Mouse (Mus musculus): ENCODE data around the gene Col4a3bp. TPM values are rescaled to one million over a fixed set of nuclear protein-coding genes. Genes with fewer than 3 reads are reported as not detected.
"Not testable (repeated sequence)": the region's sequence is repeated elsewhere in the genome, so short reads cannot be mapped to it uniquely, and the experiment has no call there.

Gene Col4a3bp
- polyA plus RNA-seq, 1 experiment from 2014 or later, result 6.8 TPM

GRCm38 (mm10) chr13:96645822-96646221 is 103.4 kb downstream of the Col4a3bp start:
- no peaks in the 10 kb centered on the region for H3K9me3 ChIP-seq (ENCODE audit: control insufficient read depth)
- H3K4me1 ChIP-seq (replicated peaks; ENCODE audit: control insufficient read depth, insufficient read depth, low read length), result no peaks in the 10 kb centered on the region
- no peak overlapping the region for H3K27ac ChIP-seq (ENCODE audit: low read depth, low read length)
- TF ChIP-seq CTCF (IDR thresholded peaks at IDR 0.05; ENCODE audit: low read depth), result no peak
- H3K36me3 ChIP-seq (ENCODE audit: control insufficient read depth, insufficient read depth), result peaks cover 27% of the 10 kb centered on the region
- H3K9ac ChIP-seq (ENCODE audit: low read depth, low read length), result no peak overlapping the region
- 65% methylated on average over 5 of the region's 5 CpGs for WGBS
- no peak for ATAC-seq
- no peak overlapping the region for H3K4me3 ChIP-seq (ENCODE audit: low read depth, low read length)
- H3K27me3 ChIP-seq (replicated peaks; ENCODE audit: control insufficient read depth, insufficient read depth, low read length), result no peaks in the 10 kb centered on the region
- no peak overlapping the region for H3K4me2 ChIP-seq (replicated peaks; ENCODE audit: low read depth)

- Histone ChIP-seq H3K9ac (ENCODE audit: low read depth, low read length) (no peak overlapping the region), H3K4me3 (ENCODE audit: low read depth, low read length) (no peak overlapping the region), H3K4me2 (replicated peaks; ENCODE audit: low read depth) (no peak overlapping the region), H3K27me3 (replicated peaks; ENCODE audit: control insufficient read depth, insufficient read depth, low read length) (no peaks in the 10 kb centered on the region), H3K9me3 (ENCODE audit: control insufficient read depth) (no peaks in the 10 kb centered on the region), H3K27ac (ENCODE audit: low read depth, low read length) (no peak overlapping the region), H3K36me3 (ENCODE audit: control insufficient read depth, insufficient read depth) (peaks cover 89% of the 10 kb centered on the region), H3K4me1 (replicated peaks; ENCODE audit: control insufficient read depth, insufficient read depth, low read length) (no peaks in the 10 kb centered on the region)
- 81% methylated on average over 9 of the region's 9 CpGs for WGBS
- no peak for TF ChIP-seq CTCF (IDR thresholded peaks at IDR 0.05; ENCODE audit: low read depth)
- ATAC-seq, result no peak
Measured at GRCm38 (mm10) chr13:96653041-96653440, 110.6 kb downstream of the Col4a3bp start.

DNA sequence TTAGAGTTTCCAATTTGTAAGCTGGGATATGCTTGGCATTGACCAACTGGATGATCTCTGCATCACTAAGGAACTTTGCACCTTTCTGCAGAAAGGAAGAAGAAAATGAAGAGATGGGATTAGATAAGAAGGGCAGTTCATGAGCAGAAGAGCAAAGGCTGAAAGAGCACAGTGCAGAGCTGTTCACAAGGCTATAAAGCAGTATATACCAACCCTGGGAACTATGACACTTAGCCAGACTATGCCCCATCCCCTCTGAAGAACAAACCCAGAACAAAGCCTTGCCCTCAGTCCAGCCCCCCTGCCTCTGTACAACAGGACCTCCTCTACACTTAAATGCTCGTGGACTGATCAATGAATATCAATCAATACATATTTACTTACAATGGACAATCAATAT is 114.3 kb downstream of the Col4a3bp start:
- Histone ChIP-seq H3K36me3 (ENCODE audit: control insufficient read depth, insufficient read depth) (peaks cover 90% of the 10 kb centered on the region), H3K9me3 (ENCODE audit: control insufficient read depth) (no peaks in the 10 kb centered on the region), H3K4me1 (replicated peaks; ENCODE audit: control insufficient read depth, insufficient read depth, low read length) (no peaks in the 10 kb centered on the region), H3K4me2 (replicated peaks; ENCODE audit: low read depth) (no peak overlapping the region), H3K27me3 (replicated peaks; ENCODE audit: control insufficient read depth, insufficient read depth, low read length) (no peaks in the 10 kb centered on the region), H3K4me3 (ENCODE audit: low read depth, low read length) (no peak overlapping the region), H3K27ac (ENCODE audit: low read depth, low read length) (no peak overlapping the region), H3K9ac (ENCODE audit: low read depth, low read length) (no peak overlapping the region)
- 0 out of 2 replicates have a peak, but pooled peaks have one; percentile 58 for ATAC-seq
- WGBS, result 68% methylated on average over 1 of the region's 1 CpGs
- TF ChIP-seq CTCF (IDR thresholded peaks at IDR 0.05; ENCODE audit: low read depth), result no peak

- Histone ChIP-seq H3K4me2 (replicated peaks; ENCODE audit: low read depth) (no peak overlapping the region), H3K4me1 (replicated peaks; ENCODE audit: control insufficient read depth, insufficient read depth, low read length) (no peaks in the 10 kb centered on the region), H3K36me3 (ENCODE audit: control insufficient read depth, insufficient read depth) (peaks cover 90% of the 10 kb centered on the region), H3K27ac (ENCODE audit: low read depth, low read length) (no peak overlapping the region), H3K4me3 (ENCODE audit: low read depth, low read length) (no peak overlapping the region), H3K9me3 (ENCODE audit: control insufficient read depth) (no peaks in the 10 kb centered on the region), H3K9ac (ENCODE audit: low read depth, low read length) (no peak overlapping the region), H3K27me3 (replicated peaks; ENCODE audit: control insufficient read depth, insufficient read depth, low read length) (no peaks in the 10 kb centered on the region)
- 92% methylated on average over 7 of the region's 7 CpGs for WGBS
- no peak for ATAC-seq
- no peak for TF ChIP-seq CTCF (IDR thresholded peaks at IDR 0.05; ENCODE audit: low read depth)
Measured at GRCm38 (mm10) chr13:96658936-96659335, 116.5 kb downstream of the Col4a3bp start.

GRCm38 (mm10) chr13:96660095-96660860 is 117.9 kb downstream of the Col4a3bp start:
- H3K4me2 ChIP-seq (replicated peaks; ENCODE audit: low read depth), result no peak overlapping the region
- ATAC-seq, result no peak
- WGBS, result 67% methylated on average over 10 of the region's 10 CpGs
- H3K9ac ChIP-seq (ENCODE audit: low read depth, low read length), result no peak overlapping the region
- no peak overlapping the region for H3K4me3 ChIP-seq (ENCODE audit: low read depth, low read length)
- H3K27me3 ChIP-seq (replicated peaks; ENCODE audit: control insufficient read depth, insufficient read depth, low read length), result no peaks in the 10 kb centered on the region
- TF ChIP-seq CTCF (IDR thresholded peaks at IDR 0.05; ENCODE audit: low read depth), result no peak
- no peaks in the 10 kb centered on the region for H3K4me1 ChIP-seq (replicated peaks; ENCODE audit: control insufficient read depth, insufficient read depth, low read length)
- H3K9me3 ChIP-seq (ENCODE audit: control insufficient read depth), result no peaks in the 10 kb centered on the region
- peaks cover 90% of the 10 kb centered on the region for H3K36me3 ChIP-seq (ENCODE audit: control insufficient read depth, insufficient read depth)
- H3K27ac ChIP-seq (ENCODE audit: low read depth, low read length), result no peak overlapping the region

DNA sequence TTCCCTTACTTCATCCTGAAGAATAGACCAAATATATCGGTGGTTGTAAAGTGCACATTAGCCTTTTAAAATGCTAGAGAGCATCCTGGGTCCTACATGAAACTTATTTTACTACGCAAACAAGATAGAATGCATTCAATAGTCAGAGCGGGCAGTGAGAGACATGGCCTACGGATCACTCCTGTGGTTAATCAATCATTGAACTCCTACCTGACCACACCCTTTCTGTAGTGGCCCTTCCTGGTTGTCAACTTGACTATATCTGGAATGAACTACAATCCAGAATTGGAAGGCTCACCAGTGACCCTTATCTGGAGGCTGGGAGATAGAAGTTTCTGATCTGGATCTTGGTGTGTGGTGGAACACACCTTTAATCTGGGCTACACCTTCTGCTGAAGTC is 120.7 kb downstream of the Col4a3bp start:
- not testable (repeated sequence) for H3K9me3 ChIP-seq (ENCODE audit: control insufficient read depth); H3K27me3 ChIP-seq (replicated peaks; ENCODE audit: control insufficient read depth, insufficient read depth, low read length); H3K4me3 ChIP-seq (ENCODE audit: low read depth, low read length); H3K4me2 ChIP-seq (replicated peaks; ENCODE audit: low read depth); ATAC-seq; H3K4me1 ChIP-seq (replicated peaks; ENCODE audit: control insufficient read depth, insufficient read depth, low read length); H3K9ac ChIP-seq (ENCODE audit: low read depth, low read length)
- Histone ChIP-seq H3K27ac (ENCODE audit: low read depth, low read length) (peak overlapping the region; percentile 41; the same call in 1 of the 2 replicates), H3K36me3 (ENCODE audit: control insufficient read depth, insufficient read depth) (peaks cover 74% of the 10 kb centered on the region)
- 58% methylated on average over 4 of the region's 4 CpGs for WGBS
